Mouse (Mus musculus): ENCODE results near the gene Ephb3. TPM values are rescaled to one million over a fixed set of nuclear protein-coding genes. Genes with fewer than 3 reads are reported as not detected.

Ephb3 gene
- polyA plus RNA-seq, 1 experiment from 2014 or later, result 4.0 TPM

GRCm38 (mm10) chr16:21198529-21198928 is 6.0 kb upstream of the Ephb3 start:
- Histone ChIP-seq H3K27me3 (replicated peaks; ENCODE audit: control insufficient read depth, insufficient read depth, low read length) (no peaks in the 10 kb centered on the region), H3K4me3 (ENCODE audit: low read depth, low read length) (no peak overlapping the region), H3K9ac (ENCODE audit: low read depth, low read length) (no peak overlapping the region), H3K27ac (ENCODE audit: low read depth, low read length) (no peak overlapping the region), H3K36me3 (ENCODE audit: control insufficient read depth, insufficient read depth) (no peaks in the 10 kb centered on the region), H3K4me2 (replicated peaks; ENCODE audit: low read depth) (no peak overlapping the region), H3K4me1 (replicated peaks; ENCODE audit: control insufficient read depth, insufficient read depth, low read length) (no peaks in the 10 kb centered on the region), H3K9me3 (ENCODE audit: control insufficient read depth) (no peaks in the 10 kb centered on the region)
- ATAC-seq, result no peak
- WGBS, result 5% methylated on average over 1 of the region's 1 CpGs
- TF ChIP-seq CTCF (IDR thresholded peaks at IDR 0.05; ENCODE audit: low read depth), result peak; percentile 75

- H3K27ac ChIP-seq (ENCODE audit: low read depth, low read length), result no peak overlapping the region
- WGBS, result 83% methylated on average over 8 of the region's 8 CpGs
- no peak for ATAC-seq
- no peaks in the 10 kb centered on the region for H3K36me3 ChIP-seq (ENCODE audit: control insufficient read depth, insufficient read depth)
- H3K4me2 ChIP-seq (replicated peaks; ENCODE audit: low read depth), result no peak overlapping the region
- no peak overlapping the region for H3K4me3 ChIP-seq (ENCODE audit: low read depth, low read length)
- no peak for TF ChIP-seq CTCF (IDR thresholded peaks at IDR 0.05; ENCODE audit: low read depth)
- H3K27me3 ChIP-seq (replicated peaks; ENCODE audit: control insufficient read depth, insufficient read depth, low read length), result no peaks in the 10 kb centered on the region
- H3K4me1 ChIP-seq (replicated peaks; ENCODE audit: control insufficient read depth, insufficient read depth, low read length), result no peaks in the 10 kb centered on the region
- H3K9ac ChIP-seq (ENCODE audit: low read depth, low read length), result no peak overlapping the region
- no peaks in the 10 kb centered on the region for H3K9me3 ChIP-seq (ENCODE audit: control insufficient read depth)
Observed at GRCm38 (mm10) chr16:21199426-21199825, 5.1 kb upstream of the Ephb3 start.

- no peak overlapping the region for H3K4me3 ChIP-seq (ENCODE audit: low read depth, low read length)
- H3K4me2 ChIP-seq (replicated peaks; ENCODE audit: low read depth), result no peak overlapping the region
- H3K36me3 ChIP-seq (ENCODE audit: control insufficient read depth, insufficient read depth), result no peaks in the 10 kb centered on the region
- WGBS, result 81% methylated on average over 4 of the region's 4 CpGs
- TF ChIP-seq CTCF (IDR thresholded peaks at IDR 0.05; ENCODE audit: low read depth), result no peak
- H3K9ac ChIP-seq (ENCODE audit: low read depth, low read length), result no peak overlapping the region
- H3K4me1 ChIP-seq (replicated peaks; ENCODE audit: control insufficient read depth, insufficient read depth, low read length), result no peaks in the 10 kb centered on the region
- ATAC-seq, result no peak
- H3K27me3 ChIP-seq (replicated peaks; ENCODE audit: control insufficient read depth, insufficient read depth, low read length), result no peaks in the 10 kb centered on the region
- no peak overlapping the region for H3K27ac ChIP-seq (ENCODE audit: low read depth, low read length)
- no peaks in the 10 kb centered on the region for H3K9me3 ChIP-seq (ENCODE audit: control insufficient read depth)
Observed at GRCm38 (mm10) chr16:21202731-21203130, 1.8 kb upstream of the Ephb3 start.

- Histone ChIP-seq H3K4me1 (replicated peaks; ENCODE audit: control insufficient read depth, insufficient read depth, low read length) (0 out of 2 replicates have a peak, but pooled peaks cover 9% of the 10 kb centered on the region), H3K27ac (ENCODE audit: low read depth, low read length) (peak overlapping the region; percentile 22; the same call in 1 of the 2 replicates), H3K4me2 (replicated peaks; ENCODE audit: low read depth) (peak overlapping the region; percentile 89), H3K4me3 (ENCODE audit: low read depth, low read length) (peak overlapping the region; percentile 80), H3K9ac (ENCODE audit: low read depth, low read length) (peak overlapping the region; percentile 78), H3K36me3 (ENCODE audit: control insufficient read depth, insufficient read depth) (no peaks in the 10 kb centered on the region), H3K27me3 (replicated peaks; ENCODE audit: control insufficient read depth, insufficient read depth, low read length) (no peaks in the 10 kb centered on the region), H3K9me3 (ENCODE audit: control insufficient read depth) (no peaks in the 10 kb centered on the region)
- no peak for ATAC-seq
- no peak for TF ChIP-seq CTCF (IDR thresholded peaks at IDR 0.05; ENCODE audit: low read depth)
- 1% methylated on average over 56 of the region's 60 CpGs for WGBS
Observed at GRCm38 (mm10) chr16:21205093-21205886, 735 bp downstream of the Ephb3 start.

- no peaks in the 10 kb centered on the region for H3K9me3 ChIP-seq (ENCODE audit: control insufficient read depth)
- H3K9ac ChIP-seq (ENCODE audit: low read depth, low read length), result no peak overlapping the region
- H3K36me3 ChIP-seq (ENCODE audit: control insufficient read depth, insufficient read depth), result no peaks in the 10 kb centered on the region
- no peak overlapping the region for H3K27ac ChIP-seq (ENCODE audit: low read depth, low read length)
- H3K4me3 ChIP-seq (ENCODE audit: low read depth, low read length), result no peak overlapping the region
- peak overlapping the region; percentile 21; the same call in 1 of the 2 replicates for H3K4me2 ChIP-seq (replicated peaks; ENCODE audit: low read depth)
- ATAC-seq, result no peak
- WGBS, result 65% methylated on average over 4 of the region's 4 CpGs
- TF ChIP-seq CTCF (IDR thresholded peaks at IDR 0.05; ENCODE audit: low read depth), result no peak
- H3K27me3 ChIP-seq (replicated peaks; ENCODE audit: control insufficient read depth, insufficient read depth, low read length), result no peaks in the 10 kb centered on the region
- peaks cover 19% of the 10 kb centered on the region; the same call in 1 of the 2 replicates for H3K4me1 ChIP-seq (replicated peaks; ENCODE audit: control insufficient read depth, insufficient read depth, low read length)
Observed at GRCm38 (mm10) chr16:21208001-21208565, 3.5 kb downstream of the Ephb3 start.

GRCm38 (mm10) chr16:21209290-21209689 is 4.7 kb downstream of the Ephb3 start:
- no peaks in the 10 kb centered on the region for H3K9me3 ChIP-seq (ENCODE audit: control insufficient read depth)
- H3K27me3 ChIP-seq (replicated peaks; ENCODE audit: control insufficient read depth, insufficient read depth, low read length), result no peaks in the 10 kb centered on the region
- no peak overlapping the region for H3K9ac ChIP-seq (ENCODE audit: low read depth, low read length)
- no peak overlapping the region for H3K4me3 ChIP-seq (ENCODE audit: low read depth, low read length)
- 82% methylated on average over 3 of the region's 3 CpGs for WGBS
- peaks cover under 1% of the 10 kb centered on the region; the same call in 1 of the 2 replicates for H3K36me3 ChIP-seq (ENCODE audit: control insufficient read depth, insufficient read depth)
- H3K4me2 ChIP-seq (replicated peaks; ENCODE audit: low read depth), result no peak overlapping the region
- H3K27ac ChIP-seq (ENCODE audit: low read depth, low read length), result no peak overlapping the region
- TF ChIP-seq CTCF (IDR thresholded peaks at IDR 0.05; ENCODE audit: low read depth), result no peak
- peaks cover 19% of the 10 kb centered on the region; the same call in 1 of the 2 replicates for H3K4me1 ChIP-seq (replicated peaks; ENCODE audit: control insufficient read depth, insufficient read depth, low read length)
- no peak for ATAC-seq
